Mouse (Mus musculus) heart, embryonic 14.5 days (tissue): ENCODE measurements around the gene Crp. TPM values are rescaled to one million over a fixed set of nuclear protein-coding genes. Genes with fewer than 3 reads are reported as not detected.

Experiments
- ATAC-seq: fragments of 200-750 bp; cut with Nextera tagmentation; 2 replicates; pipeline ENCODE4 v1.8.0; 2017; ENCODE audit warnings: low read depth, moderate TSS enrichment; ENCODE audit not compliant: insufficient number of reproducible peaks, insufficient read depth, low FRiP score
- H3K27ac ChIP-seq, 2 experiments: fragments of 200-500 bp in 1 of 2; fragments of 300-500 bp in 1 of 2; sonication (generic) in 1 of 2; replicated peaks in 1 of 2; 2 replicates each; pipeline ENCODE4 v1.5.1; 2012 to 2014; ENCODE audit warnings: low read depth in 2 of 2, low read length in 2 of 2, control low read depth in 1 of 2, mild to moderate bottlenecking in 1 of 2, mixed read lengths in 1 of 2; ENCODE audit not compliant: control insufficient read depth in 1 of 2, insufficient read depth in 1 of 2
- H3K27me3 ChIP-seq: fragments of 300-500 bp; sonication (generic); 2 replicates; pipeline ENCODE4 v1.6.1; 2014; ENCODE audit warnings: mild to moderate bottlenecking, low read length, control low read depth; ENCODE audit not compliant: control insufficient read depth, insufficient read depth
- H3K36me3 ChIP-seq: fragments of 300-500 bp; sonication (generic); 2 replicates; pipeline ENCODE4 v1.6.1; 2014; ENCODE audit warnings: mild to moderate bottlenecking, control low read depth, low read length, mixed read lengths; ENCODE audit not compliant: control insufficient read depth, insufficient read depth
- H3K4me1 ChIP-seq, 2 experiments: fragments of 200-500 bp in 1 of 2; fragments of 300-500 bp in 1 of 2; sonication (generic) in 1 of 2; 2 replicates each; pipeline ENCODE4 v1.6.1; 2012 to 2014; ENCODE audit warnings: low read length in 2 of 2, control low read depth in 1 of 2, mixed read lengths in 1 of 2; ENCODE audit not compliant: control insufficient read depth in 2 of 2, insufficient read depth in 2 of 2
- H3K4me2 ChIP-seq: fragments of 300-500 bp; sonication (generic); 2 replicates; pipeline ENCODE4 v1.6.1; 2014; ENCODE audit warnings: mild to moderate bottlenecking, low read length
- H3K4me3 ChIP-seq, 2 experiments: fragments of 200-500 bp in 1 of 2; fragments of 300-500 bp in 1 of 2; sonication (generic) in 1 of 2; 2 replicates each; pipeline ENCODE4 v1.5.1; 2012 to 2014; ENCODE audit warnings: low read length in 2 of 2, mild to moderate bottlenecking in 2 of 2, control low read depth in 1 of 2, low read depth in 1 of 2, moderate library complexity in 1 of 2; ENCODE audit not compliant: control insufficient read depth in 1 of 2, insufficient read depth in 1 of 2
- H3K9ac ChIP-seq: fragments of 300-500 bp; sonication (generic); 2 replicates; pipeline ENCODE4 v1.6.1; 2014; ENCODE audit warnings: mild to moderate bottlenecking, low read length
- H3K9me3 ChIP-seq: fragments of 300-500 bp; sonication (generic); 2 replicates; pipeline ENCODE4 v1.6.1; 2016; ENCODE audit warnings: low read length, control low read depth; ENCODE audit not compliant: control insufficient read depth
- WGBS: fragments of 180-500 bp; shearing (Covaris S2); extraction: QIAGEN DNeasy Blood & Tissue Kit; methylation state at CpG from one replicate; pipeline ENCODE4 v1.1.7; 2014; 5-methylcytosine and 5-hydroxymethylcytosine counted together
- polyA plus RNA-seq: library from polyadenylated mRNA; unstranded; fragments of >200 nt; fragmentation: Nextera tagmentation; extraction: Ambion mirVana; gene quantifications from 2 replicates; pipeline ENCODE4 v1.2.1, GENCODE M21; 2014

The Crp gene
- polyA plus RNA-seq, 1 experiment from 2014 or later: not detected

DNA sequence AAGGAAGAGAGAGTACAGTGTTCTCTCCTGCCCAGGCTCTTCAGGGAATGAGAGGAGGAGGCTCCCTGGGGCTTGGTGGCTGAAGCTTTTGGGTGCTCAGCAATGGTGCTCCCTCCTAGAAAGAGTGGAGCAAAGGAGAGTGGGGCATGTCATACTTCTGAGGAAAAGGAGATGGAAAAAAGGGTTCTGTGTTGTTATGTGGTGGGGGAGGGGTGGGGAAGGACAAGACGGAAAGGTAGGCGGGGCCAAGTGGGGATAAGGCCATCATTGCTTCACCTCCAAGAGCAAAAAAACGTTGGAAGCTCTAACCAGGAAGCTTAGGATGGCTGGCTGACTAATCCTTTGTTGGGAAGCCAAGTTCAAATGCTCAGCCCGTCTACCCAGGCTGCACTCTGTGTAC is 14.1 kb downstream of the Crp start:
- Histone ChIP-seq H3K9ac (no peak overlapping the region), H3K27ac (peak overlapping the region; percentile 70 to 76), H3K4me3 (no peak overlapping the region), H3K4me2 (no peak overlapping the region), H3K4me1 (no peaks in the 10 kb centered on the region), H3K9me3 (no peaks in the 10 kb centered on the region), H3K36me3 (no peaks in the 10 kb centered on the region), H3K27me3 (no peaks in the 10 kb centered on the region)
- no peak for ATAC-seq
- WGBS: 51% methylated on average over 4 of the region's 4 CpGs

DNA sequence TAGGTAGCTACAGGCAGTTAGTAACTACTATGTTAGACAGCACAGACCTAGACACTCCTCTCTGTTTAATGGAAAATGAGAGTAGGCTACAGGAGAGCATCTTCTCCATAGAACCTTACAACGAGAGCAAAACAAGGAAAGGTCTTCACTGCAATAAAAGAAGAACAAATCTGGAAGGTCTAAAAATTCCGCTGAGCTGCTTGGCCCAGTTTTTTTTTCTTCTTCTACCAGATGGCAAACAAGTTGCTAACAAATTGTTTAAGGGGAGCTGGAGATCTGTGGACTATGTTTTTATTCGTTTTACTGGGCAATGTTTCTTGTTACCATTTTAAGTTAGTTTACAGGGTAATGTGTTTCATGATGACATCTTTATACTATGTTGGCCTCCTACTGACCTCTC is 53.4 kb downstream of the Crp start:
- no peak overlapping the region for H3K27ac ChIP-seq
- H3K9me3 ChIP-seq: no peaks in the 10 kb centered on the region
- H3K4me3 ChIP-seq: no peak overlapping the region
- H3K4me2 ChIP-seq: no peak overlapping the region
- WGBS: 68% methylated on average over 3 of the region's 3 CpGs
- no peaks in the 10 kb centered on the region for H3K36me3 ChIP-seq
- no peak overlapping the region for H3K9ac ChIP-seq
- no peaks in the 10 kb centered on the region for H3K4me1 ChIP-seq
- no peaks in the 10 kb centered on the region for H3K27me3 ChIP-seq
- no peak for ATAC-seq

DNA sequence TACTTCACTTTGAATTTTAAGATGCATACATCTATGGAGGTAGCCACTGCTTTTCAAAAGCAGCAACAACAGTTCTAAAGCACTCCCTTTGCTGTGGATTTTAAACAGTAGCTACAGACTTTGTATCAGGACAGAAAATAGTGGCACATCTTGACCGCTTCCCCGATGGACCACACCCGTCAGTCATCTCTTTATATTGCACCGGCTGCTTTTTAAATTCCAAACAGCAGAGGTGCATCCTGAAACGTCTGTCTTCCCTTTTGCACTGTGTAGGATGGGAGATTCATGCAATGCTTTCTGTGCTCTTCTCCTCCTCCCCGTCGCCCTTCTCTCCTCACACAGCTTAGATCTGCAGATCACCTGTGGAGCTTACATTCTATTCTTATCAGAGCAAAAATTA is 57.3 kb downstream of the Crp start:
- Histone ChIP-seq H3K9me3 (no peaks in the 10 kb centered on the region), H3K36me3 (no peaks in the 10 kb centered on the region), H3K27me3 (no peaks in the 10 kb centered on the region), H3K4me2 (no peak overlapping the region), H3K27ac (no peak overlapping the region), H3K9ac (no peak overlapping the region), H3K4me1 (no peaks in the 10 kb centered on the region), H3K4me3 (no peak overlapping the region)
- no peak for ATAC-seq
- WGBS: 69% methylated on average over 7 of the region's 7 CpGs

DNA sequence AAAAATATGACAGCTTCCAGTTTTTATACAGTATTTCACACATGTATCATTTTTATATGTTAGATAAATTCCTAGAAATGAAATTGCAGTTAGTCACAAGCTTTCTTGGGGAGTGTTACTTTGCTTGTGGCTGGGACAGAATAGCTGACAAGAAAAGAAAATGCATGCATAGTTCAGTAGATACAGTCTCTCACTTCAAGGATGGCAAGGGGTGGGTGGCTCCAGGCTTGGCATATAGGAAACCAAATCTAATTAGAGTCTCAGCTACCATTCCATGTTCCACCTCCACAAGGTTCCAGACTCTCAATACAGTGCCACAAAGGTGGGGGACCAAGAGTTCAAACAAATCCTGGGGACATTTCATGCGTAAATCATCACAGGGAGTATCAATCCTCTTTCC is 61.7 kb downstream of the Crp start:
- WGBS: 84% methylated on average over 1 of the region's 1 CpGs
- H3K4me1 ChIP-seq: no peaks in the 10 kb centered on the region
- no peak overlapping the region for H3K4me2 ChIP-seq
- H3K9ac ChIP-seq: no peak overlapping the region
- no peak overlapping the region for H3K4me3 ChIP-seq
- ATAC-seq: no peak
- no peaks in the 10 kb centered on the region for H3K36me3 ChIP-seq
- H3K27ac ChIP-seq: no peak overlapping the region
- H3K27me3 ChIP-seq: no peaks in the 10 kb centered on the region
- H3K9me3 ChIP-seq: no peaks in the 10 kb centered on the region

DNA sequence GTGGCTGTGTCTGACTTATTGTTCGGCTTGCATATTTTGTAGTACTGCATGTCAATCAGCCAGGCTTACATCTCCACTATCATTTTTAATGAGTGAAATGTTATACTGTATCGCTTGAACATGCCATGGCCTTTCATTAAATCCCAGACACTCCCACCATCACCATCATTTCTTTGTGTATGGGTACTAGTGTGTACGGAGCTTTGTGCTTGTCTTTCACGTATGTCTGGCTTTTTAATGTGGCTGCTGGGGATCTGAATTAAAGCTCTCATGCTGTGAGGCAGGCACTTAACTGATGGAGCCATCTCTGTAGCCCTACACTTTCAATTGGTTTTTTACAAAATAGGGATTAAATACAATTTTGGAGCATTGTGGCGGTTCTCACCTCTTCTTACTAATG is 81.3 kb downstream of the Crp start:
- no peak overlapping the region for H3K9ac ChIP-seq
- H3K4me1 ChIP-seq: no peaks in the 10 kb centered on the region
- WGBS: 76% methylated on average over 5 of the region's 5 CpGs
- H3K27ac ChIP-seq: no peak overlapping the region
- H3K27me3 ChIP-seq: no peaks in the 10 kb centered on the region
- H3K4me3 ChIP-seq: no peak overlapping the region
- H3K36me3 ChIP-seq: no peaks in the 10 kb centered on the region
- ATAC-seq: no peak
- no peak overlapping the region for H3K4me2 ChIP-seq
- no peaks in the 10 kb centered on the region for H3K9me3 ChIP-seq

DNA sequence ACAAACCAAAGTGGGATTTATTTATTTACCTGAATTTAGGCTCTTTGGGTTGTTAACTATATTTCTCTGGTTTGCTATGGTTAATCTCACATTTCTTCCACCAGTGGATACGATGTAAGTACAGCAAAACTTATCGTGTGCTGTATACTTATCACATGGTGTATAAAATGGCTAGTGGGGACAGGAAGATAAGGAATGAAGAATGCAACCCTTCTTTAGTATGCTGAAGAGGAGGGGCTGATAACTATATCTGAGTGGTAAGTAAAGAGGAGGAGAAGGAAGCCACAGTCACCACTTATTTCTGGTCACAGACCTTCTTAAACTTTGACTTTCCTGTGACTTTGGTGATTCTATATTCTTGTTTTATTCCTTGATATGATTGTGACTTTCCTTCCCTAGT is 87.5 kb downstream of the Crp start:
- Histone ChIP-seq H3K4me2 (no peak overlapping the region), H3K36me3 (no peaks in the 10 kb centered on the region), H3K9me3 (no peaks in the 10 kb centered on the region), H3K4me3 (no peak overlapping the region), H3K9ac (no peak overlapping the region), H3K27me3 (no peaks in the 10 kb centered on the region), H3K4me1 (no peaks in the 10 kb centered on the region), H3K27ac (no peak overlapping the region)
- 26% methylated on average over 2 of the region's 2 CpGs for WGBS
- no peak for ATAC-seq

DNA sequence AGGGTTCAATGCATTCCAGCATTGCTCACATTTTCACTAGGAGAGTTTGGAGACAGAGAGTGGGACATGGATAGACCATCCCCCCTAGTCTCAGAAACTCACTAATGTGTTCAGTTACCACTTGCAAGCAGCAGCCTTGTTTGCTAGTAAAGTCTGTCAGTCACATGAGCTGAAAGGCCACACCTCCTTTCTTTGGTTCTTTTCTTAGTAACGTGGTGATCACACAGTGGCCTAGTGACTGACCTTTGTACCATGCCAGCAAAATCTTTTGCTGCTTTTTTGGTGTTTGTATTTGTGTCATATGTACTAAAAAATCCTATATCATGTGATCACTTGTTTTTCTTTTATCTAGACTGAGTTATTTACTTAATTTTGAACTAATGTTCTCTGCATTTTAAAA is 88.0 kb downstream of the Crp start:
- Histone ChIP-seq H3K27ac (no peak overlapping the region), H3K36me3 (no peaks in the 10 kb centered on the region), H3K4me2 (no peak overlapping the region), H3K9ac (no peak overlapping the region), H3K4me1 (no peaks in the 10 kb centered on the region), H3K4me3 (no peak overlapping the region), H3K27me3 (no peaks in the 10 kb centered on the region), H3K9me3 (no peaks in the 10 kb centered on the region)
- WGBS: 19% methylated on average over 1 of the region's 1 CpGs
- ATAC-seq: no peak

DNA sequence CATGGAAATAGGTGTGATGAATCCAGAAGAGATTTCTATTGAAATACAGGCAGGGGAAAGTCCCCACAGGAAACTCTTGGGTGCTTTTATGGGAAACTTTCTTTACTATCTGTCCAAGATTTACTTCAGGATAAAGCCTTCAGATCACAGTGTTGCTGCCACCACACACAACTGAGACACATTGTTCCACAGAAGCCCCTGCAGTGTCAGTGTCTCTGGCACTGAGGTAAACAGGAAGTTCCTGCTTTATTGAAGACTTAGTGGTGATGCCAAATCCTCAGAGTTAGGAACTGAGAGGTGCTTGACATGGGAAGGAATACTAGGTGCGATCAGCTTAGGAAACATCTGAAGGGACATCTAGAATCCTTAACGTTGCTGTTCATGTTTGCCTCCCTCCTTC is 131.1 kb downstream of the Crp start:
- Histone ChIP-seq H3K4me2 (no peak overlapping the region), H3K27me3 (no peaks in the 10 kb centered on the region), H3K36me3 (no peaks in the 10 kb centered on the region), H3K9ac (no peak overlapping the region), H3K4me3 (no peak overlapping the region), H3K4me1 (no peaks in the 10 kb centered on the region), H3K27ac (no peak overlapping the region), H3K9me3 (no peaks in the 10 kb centered on the region)
- no peak for ATAC-seq
- WGBS: 57% methylated on average over 2 of the region's 2 CpGs
